Mouse (Mus musculus): ENCODE results near the gene L1td1. TPM values are rescaled to one million over a fixed set of nuclear protein-coding genes. Genes with fewer than 3 reads are reported as not detected.

Gene L1td1
- polyA plus RNA-seq, 1 experiment from 2014 or later: not detected

Other genes with a start within 250 kb of the L1td1 start
- 0.29 and 0.46 TPM in 2 replicates for gene Kank4, start 90.8 kb downstream of the L1td1 start, polyA plus RNA-seq (2015; fragmentation: Nextera tagmentation; extraction: Ambion mirVana)
- not detected in 2 replicates for gene I0C0044D17Rik, start 97.1 kb downstream of the L1td1 start, polyA plus RNA-seq (2015; fragmentation: Nextera tagmentation; extraction: Ambion mirVana)
- gene Usp1, start 197.1 kb downstream of the L1td1 start, polyA plus RNA-seq (2015; fragmentation: Nextera tagmentation; extraction: Ambion mirVana): 47.1 and 54.1 TPM in 2 replicates

Measured in forebrain, embryonic 16.5 days (tissue).